Mouse (Mus musculus) midbrain, embryonic 14.5 days (tissue): ENCODE data around the gene Sema5a. TPM values are rescaled to one million over a fixed set of nuclear protein-coding genes. Genes with fewer than 3 reads are reported as not detected.

Source experiments
- ATAC-seq: fragments of 200-750 bp; cut with Nextera tagmentation; 2 replicates; pipeline ENCODE4 v1.8.0; 2017; ENCODE audit warnings: moderate number of reproducible peaks, moderate library complexity; ENCODE audit not compliant: low FRiP score, low TSS enrichment
- DNase-seq: peaks from one replicate; pipeline ENCODE4 v3.0.0-alpha.2; 2015
- H3K27ac ChIP-seq: fragments of 300-500 bp; sonication (generic); replicated peaks from 2 replicates; pipeline ENCODE4 v1.5.1; 2014; ENCODE audit warnings: mild to moderate bottlenecking, low read depth, low read length, moderate library complexity
- H3K27me3 ChIP-seq: fragments of 300-500 bp; sonication (generic); 2 replicates; pipeline ENCODE4 v1.6.1; 2014; ENCODE audit warnings: low read length, control low read depth, mixed read lengths; ENCODE audit not compliant: control insufficient read depth, insufficient read depth
- H3K36me3 ChIP-seq: fragments of 300-500 bp; sonication (generic); 2 replicates; pipeline ENCODE4 v1.6.1; 2014; ENCODE audit warnings: low read length, control low read depth; ENCODE audit not compliant: control insufficient read depth, insufficient read depth
- H3K4me1 ChIP-seq: fragments of 300-500 bp; sonication (generic); 2 replicates; pipeline ENCODE4 v1.6.1; 2014; ENCODE audit warnings: mild to moderate bottlenecking, antibody characterized with exemption, low read length, control low read depth; ENCODE audit not compliant: control insufficient read depth, insufficient read depth
- H3K4me2 ChIP-seq: fragments of 300-500 bp; sonication (generic); 2 replicates; pipeline ENCODE4 v1.6.1; 2014; ENCODE audit warnings: mild to moderate bottlenecking, low read length, moderate library complexity
- H3K4me3 ChIP-seq: fragments of 300-500 bp; sonication (generic); replicated peaks from 2 replicates; pipeline ENCODE4 v1.5.1; 2014; ENCODE audit warnings: low read depth, low read length
- H3K9ac ChIP-seq: fragments of 300-500 bp; sonication (generic); replicated peaks from 2 replicates; pipeline ENCODE4 v1.6.1; 2014; ENCODE audit warnings: mild to moderate bottlenecking, low read length, moderate library complexity
- H3K9me3 ChIP-seq: fragments of 300-500 bp; sonication (generic); 2 replicates; pipeline ENCODE4 v1.6.1; 2016; ENCODE audit warnings: low read length, control low read depth, mixed read lengths; ENCODE audit not compliant: control insufficient read depth
- WGBS: fragments of 180-500 bp; shearing (Covaris S2); extraction: QIAGEN DNeasy Blood & Tissue Kit; methylation state at CpG from one replicate; pipeline ENCODE4 v1.1.7; 2014; 5-methylcytosine and 5-hydroxymethylcytosine counted together
- polyA plus RNA-seq: library from polyadenylated mRNA; unstranded; fragments of >200 nt; fragmentation: Nextera tagmentation; extraction: Ambion mirVana; gene quantifications from 2 replicates; pipeline ENCODE4 v1.2.1, GENCODE M21; 2014

The Sema5a gene
- polyA plus RNA-seq, 1 experiment from 2014 or later: 6.1 TPM

DNA sequence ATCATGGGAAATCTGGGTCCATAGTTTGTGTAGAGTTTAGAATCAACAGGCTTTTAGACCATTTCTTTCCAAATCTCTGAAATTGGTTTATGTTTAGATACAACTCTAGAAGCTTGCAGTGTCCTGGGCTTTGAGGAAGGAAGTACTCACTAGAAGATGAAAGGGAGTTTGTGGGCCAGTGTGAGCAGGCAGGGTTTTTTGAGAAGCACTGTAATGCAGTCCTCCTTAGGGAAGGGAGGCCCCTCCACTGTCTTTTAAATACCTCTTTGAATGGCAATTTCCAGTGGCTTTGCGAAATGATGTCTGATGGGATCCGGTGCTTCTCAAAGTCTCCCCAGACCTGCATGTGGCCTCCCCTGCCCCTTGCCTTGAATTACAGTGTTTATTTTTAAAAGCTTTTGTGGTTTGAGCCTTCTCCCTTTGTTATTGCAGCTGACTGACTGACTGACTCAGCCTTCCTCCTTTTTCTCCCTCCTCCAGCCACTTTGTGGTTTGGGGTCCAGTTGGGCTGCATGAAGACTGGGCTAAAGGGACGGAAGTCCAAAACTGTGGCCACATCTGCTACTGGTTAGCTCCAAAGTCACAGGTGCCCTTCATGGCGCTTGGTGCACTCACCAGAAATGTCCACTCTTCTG, 83.9 kb downstream of the Sema5a start:
- H3K27me3 ChIP-seq: no peaks in the 10 kb centered on the region
- H3K4me3 ChIP-seq: no peak overlapping the region
- 77% methylated on average over 4 of the region's 4 CpGs for WGBS
- ATAC-seq (no peak), DNase-seq (no peak)
- no peaks in the 10 kb centered on the region for H3K36me3 ChIP-seq
- H3K27ac ChIP-seq: no peak overlapping the region
- H3K9ac ChIP-seq: no peak overlapping the region
- no peak overlapping the region for H3K4me2 ChIP-seq
- H3K9me3 ChIP-seq: no peaks in the 10 kb centered on the region
- H3K4me1 ChIP-seq: 0 out of 2 replicates have a peak, but pooled peaks cover 7% of the 10 kb centered on the region

DNA sequence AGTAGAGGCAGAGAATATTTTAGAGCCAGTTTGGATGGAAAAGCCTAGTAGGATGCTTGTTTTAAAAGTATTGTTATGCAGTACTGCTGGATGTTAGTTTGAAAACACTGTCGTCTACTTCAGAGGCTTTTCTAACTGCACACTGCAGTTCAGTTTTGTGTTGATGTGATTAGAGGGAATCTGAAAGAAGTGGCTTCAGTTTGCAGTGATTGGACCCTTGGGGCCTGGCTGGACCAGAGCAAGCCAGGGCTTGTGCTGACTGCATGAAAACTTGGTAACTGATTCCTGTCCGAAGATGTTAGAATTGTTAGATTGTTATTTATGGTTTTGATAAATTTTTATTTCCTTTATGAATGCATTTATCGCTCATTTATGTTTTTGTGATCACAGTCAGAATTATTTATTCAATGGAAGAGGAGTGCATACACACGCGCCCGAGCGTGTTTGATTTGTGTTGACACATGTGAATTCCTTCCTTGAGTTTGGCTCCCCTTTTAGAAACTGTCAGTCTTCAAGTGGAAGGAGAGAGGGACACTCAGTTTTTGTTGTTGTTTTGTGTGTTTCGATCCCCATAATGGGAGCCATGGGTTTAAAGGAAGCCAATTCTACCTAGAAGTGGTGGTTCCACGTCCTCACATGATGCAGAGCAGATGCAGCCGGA, 85.2 kb downstream of the Sema5a start:
- H3K27ac ChIP-seq: no peak overlapping the region
- no peaks in the 10 kb centered on the region for H3K27me3 ChIP-seq
- H3K4me2 ChIP-seq: no peak overlapping the region
- H3K4me3 ChIP-seq: no peak overlapping the region
- DNase-seq (no peak), ATAC-seq (no peak)
- 82% methylated on average over 10 of the region's 10 CpGs for WGBS
- no peak overlapping the region for H3K9ac ChIP-seq
- no peaks in the 10 kb centered on the region for H3K9me3 ChIP-seq
- no peaks in the 10 kb centered on the region for H3K36me3 ChIP-seq
- H3K4me1 ChIP-seq: 0 out of 2 replicates have a peak, but pooled peaks cover 7% of the 10 kb centered on the region

- Histone ChIP-seq H3K4me1 (0 out of 2 replicates have a peak, but pooled peaks cover 7% of the 10 kb centered on the region), H3K4me3 (no peak overlapping the region), H3K27me3 (no peaks in the 10 kb centered on the region), H3K27ac (no peak overlapping the region), H3K9me3 (no peaks in the 10 kb centered on the region), H3K4me2 (no peak overlapping the region), H3K9ac (no peak overlapping the region), H3K36me3 (no peaks in the 10 kb centered on the region)
- DNase-seq: no peak
- ATAC-seq: no peak
- 56% methylated on average over 8 of the region's 8 CpGs for WGBS
These were observed 85.8 kb downstream of the Sema5a start for GRCm38 (mm10) chr15:32330427-32330826.

- no peaks in the 10 kb centered on the region for H3K9me3 ChIP-seq
- H3K27ac ChIP-seq: no peak overlapping the region
- no peaks in the 10 kb centered on the region for H3K27me3 ChIP-seq
- H3K36me3 ChIP-seq: no peaks in the 10 kb centered on the region
- no peak for ATAC-seq
- no peak for DNase-seq
- H3K4me3 ChIP-seq: no peak overlapping the region
- WGBS: 27% methylated on average over 2 of the region's 2 CpGs
- no peak overlapping the region for H3K4me2 ChIP-seq
- H3K4me1 ChIP-seq: 0 out of 2 replicates have a peak, but pooled peaks cover 7% of the 10 kb centered on the region
- no peak overlapping the region for H3K9ac ChIP-seq
These were observed 86.4 kb downstream of the Sema5a start for GRCm38 (mm10) chr15:32331037-32331436.

- 87% methylated on average over 2 of the region's 2 CpGs for WGBS
- H3K9ac ChIP-seq: no peak overlapping the region
- no peaks in the 10 kb centered on the region for H3K9me3 ChIP-seq
- H3K27ac ChIP-seq: no peak overlapping the region
- H3K36me3 ChIP-seq: no peaks in the 10 kb centered on the region
- no peak overlapping the region for H3K4me3 ChIP-seq
- DNase-seq: no peak
- no peak for ATAC-seq
- no peaks in the 10 kb centered on the region for H3K27me3 ChIP-seq
- H3K4me2 ChIP-seq: no peak overlapping the region
- H3K4me1 ChIP-seq: 0 out of 2 replicates have a peak, but pooled peaks cover 7% of the 10 kb centered on the region
These were observed 88.8 kb downstream of the Sema5a start for GRCm38 (mm10) chr15:32333456-32333855.

GRCm38 (mm10) chr15:32337810-32338209, 93.2 kb downstream of the Sema5a start:
- no peak for DNase-seq
- H3K4me3 ChIP-seq: no peak overlapping the region
- no peaks in the 10 kb centered on the region for H3K27me3 ChIP-seq
- no peak overlapping the region for H3K27ac ChIP-seq
- no peak for ATAC-seq
- H3K36me3 ChIP-seq: no peaks in the 10 kb centered on the region
- no peak overlapping the region for H3K9ac ChIP-seq
- H3K9me3 ChIP-seq: no peaks in the 10 kb centered on the region
- no peak overlapping the region for H3K4me2 ChIP-seq
- H3K4me1 ChIP-seq: no peaks in the 10 kb centered on the region
- 94% methylated on average over 3 of the region's 3 CpGs for WGBS

GRCm38 (mm10) chr15:32338721-32339290, 94.2 kb downstream of the Sema5a start:
- WGBS: 61% methylated on average over 3 of the region's 3 CpGs
- ATAC-seq: no peak
- no peak for DNase-seq
- Histone ChIP-seq H3K4me3 (no peak overlapping the region), H3K27me3 (no peaks in the 10 kb centered on the region), H3K9me3 (no peaks in the 10 kb centered on the region), H3K36me3 (no peaks in the 10 kb centered on the region), H3K9ac (no peak overlapping the region), H3K4me1 (no peaks in the 10 kb centered on the region), H3K4me2 (no peak overlapping the region), H3K27ac (no peak overlapping the region)

GRCm38 (mm10) chr15:32339426-32339825, 94.8 kb downstream of the Sema5a start:
- no peak overlapping the region for H3K9ac ChIP-seq
- no peak overlapping the region for H3K4me3 ChIP-seq
- no peak overlapping the region for H3K27ac ChIP-seq
- no peak overlapping the region for H3K4me2 ChIP-seq
- 57% methylated on average over 5 of the region's 5 CpGs for WGBS
- no peaks in the 10 kb centered on the region for H3K9me3 ChIP-seq
- H3K4me1 ChIP-seq: no peaks in the 10 kb centered on the region
- DNase-seq (no peak), ATAC-seq (no peak)
- H3K27me3 ChIP-seq: no peaks in the 10 kb centered on the region
- no peaks in the 10 kb centered on the region for H3K36me3 ChIP-seq

DNA sequence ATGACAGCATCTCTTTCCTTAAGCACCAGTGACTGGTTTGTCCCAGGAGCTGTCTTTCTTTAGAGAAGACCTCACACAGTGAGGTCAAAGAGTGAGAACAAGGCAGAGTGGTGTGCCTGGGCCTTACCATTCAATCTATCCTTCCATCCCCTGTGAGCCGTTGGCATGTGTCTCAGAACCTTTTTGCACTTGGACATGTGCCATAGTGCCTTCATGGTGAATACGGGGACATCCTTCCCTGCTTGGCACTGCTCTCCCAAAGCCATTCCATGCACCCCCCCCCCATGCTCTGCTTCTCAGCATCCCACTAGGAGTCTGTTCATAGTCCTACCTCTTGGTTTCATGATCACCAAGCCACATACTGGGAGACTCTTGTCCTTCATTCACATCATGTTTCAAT, 96.8 kb downstream of the Sema5a start:
- H3K9me3 ChIP-seq: no peaks in the 10 kb centered on the region
- H3K27ac ChIP-seq: no peak overlapping the region
- no peak overlapping the region for H3K9ac ChIP-seq
- H3K36me3 ChIP-seq: no peaks in the 10 kb centered on the region
- DNase-seq (no peak), ATAC-seq (no peak)
- H3K4me1 ChIP-seq: no peaks in the 10 kb centered on the region
- WGBS: 75% methylated on average over 2 of the region's 2 CpGs
- H3K4me3 ChIP-seq: no peak overlapping the region
- no peaks in the 10 kb centered on the region for H3K27me3 ChIP-seq
- no peak overlapping the region for H3K4me2 ChIP-seq
